Mouse (Mus musculus) spleen, embryonic (tissue): Measurements from ENCODE around the gene Hunk.

ENCODE experiments used
- CTCF ChIA-PET: fragments of 350-600 bp; sonication (Branson Sonifier 250); formaldehyde crosslinking; loops from one replicate; lab custom pipeline; 2022; lab: Charles Lee

The Hunk gene

GRCm38 (mm10) chr16:90385688-90386513, at the start of gene Hunk:
Gene Hunk, plus strand, starts transcription at chr16:90386013.
- CTCF ChIA-PET, result no interaction called here

DNA sequence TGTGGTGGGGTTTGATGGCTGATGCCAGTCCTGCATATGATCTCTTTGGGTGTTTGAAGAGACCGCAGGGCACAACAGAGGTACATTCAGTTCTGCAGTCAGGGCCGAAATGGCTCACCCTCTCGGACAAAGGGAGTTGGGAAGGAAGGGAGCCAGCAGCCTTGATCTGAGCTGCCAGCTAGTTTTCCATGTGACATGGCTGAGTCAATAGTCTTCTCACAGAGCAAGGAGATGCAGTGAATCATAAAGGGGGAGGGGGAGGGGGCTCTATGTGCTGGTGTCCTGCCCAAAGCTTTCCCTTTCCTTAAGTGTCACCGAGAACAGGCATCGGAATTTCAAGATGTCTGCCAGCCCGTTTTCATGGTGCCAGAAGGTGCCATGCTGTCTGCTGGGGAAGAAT, 46.8 kb upstream of the Hunk start:
- CTCF ChIA-PET, result interaction anchor here (0.7 kb wide), 1 partner anchor 1597 kb away, joined by 7 read pairs; no protein-coding TSS in a partner anchor

GRCm38 (mm10) chr16:90341086-90341485, 44.7 kb upstream of the Hunk start:
- CTCF ChIA-PET, result no interaction called here

DNA sequence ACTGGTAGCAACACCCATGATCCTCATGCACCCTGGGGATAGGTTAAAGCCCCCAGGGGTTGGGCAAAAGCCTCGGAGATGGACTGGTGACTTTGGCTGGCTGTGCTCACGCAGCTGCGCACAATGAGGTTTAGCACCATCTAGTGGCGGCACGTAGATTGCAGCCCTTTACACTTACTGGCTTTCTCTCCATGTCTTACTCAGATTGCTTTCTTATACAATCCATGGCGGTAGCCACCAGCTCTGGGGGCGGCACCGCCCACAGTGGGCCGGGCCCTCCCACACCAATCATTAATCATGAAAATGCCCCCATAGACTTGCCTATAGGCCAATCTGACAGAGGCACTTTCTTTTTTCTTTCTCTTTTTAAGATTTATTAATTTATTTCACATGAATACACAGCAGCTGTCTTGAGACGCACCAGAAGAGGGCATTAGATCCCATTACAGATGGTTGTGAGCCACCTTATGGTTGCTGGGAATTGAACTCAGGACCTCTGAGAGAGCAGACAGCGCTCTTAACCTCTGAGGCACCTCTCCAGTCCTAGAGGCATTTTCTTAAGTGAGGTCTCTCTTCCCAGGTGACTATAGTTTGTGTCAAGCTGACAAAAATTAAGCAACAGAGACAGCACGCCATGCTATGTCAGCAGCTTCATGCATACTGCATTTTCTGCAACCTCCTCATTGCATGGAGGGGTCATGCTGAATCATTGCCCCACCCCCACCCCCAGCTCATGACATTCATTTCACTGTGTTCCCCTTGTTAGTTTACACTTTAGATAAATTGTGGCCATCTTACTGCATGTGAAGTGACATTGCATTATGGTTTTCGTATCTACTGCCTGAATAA, 35.9 kb upstream of the Hunk start:
- CTCF ChIA-PET, result interaction anchor here (0.6 kb wide), 1 partner anchor 449 kb away, joined by 4 read pairs; no protein-coding TSS in a partner anchor

- CTCF ChIA-PET, result no interaction called here
Observed at GRCm38 (mm10) chr16:90351726-90352125, 34.1 kb upstream of the Hunk start.

DNA sequence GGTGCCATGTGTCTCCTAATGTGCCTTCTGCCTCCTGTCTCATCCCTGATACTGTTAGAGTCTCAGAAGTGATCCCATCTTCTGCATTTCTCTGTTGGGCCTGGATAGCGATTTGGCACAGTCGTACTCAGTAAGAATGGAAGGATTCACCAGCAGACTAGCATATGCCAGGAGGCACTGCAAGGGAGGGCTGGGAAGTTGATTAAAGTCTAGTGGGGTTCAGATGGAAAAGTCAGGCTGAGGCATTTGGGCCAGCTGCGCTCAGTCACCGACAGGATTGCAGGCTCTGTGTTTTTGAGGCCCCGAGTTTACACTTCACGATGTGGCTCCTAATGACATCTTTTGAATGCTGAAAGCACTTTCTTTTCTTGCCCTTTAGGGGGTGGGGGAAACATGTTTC, 33.1 kb upstream of the Hunk start:
- CTCF ChIA-PET, result no interaction called here

DNA sequence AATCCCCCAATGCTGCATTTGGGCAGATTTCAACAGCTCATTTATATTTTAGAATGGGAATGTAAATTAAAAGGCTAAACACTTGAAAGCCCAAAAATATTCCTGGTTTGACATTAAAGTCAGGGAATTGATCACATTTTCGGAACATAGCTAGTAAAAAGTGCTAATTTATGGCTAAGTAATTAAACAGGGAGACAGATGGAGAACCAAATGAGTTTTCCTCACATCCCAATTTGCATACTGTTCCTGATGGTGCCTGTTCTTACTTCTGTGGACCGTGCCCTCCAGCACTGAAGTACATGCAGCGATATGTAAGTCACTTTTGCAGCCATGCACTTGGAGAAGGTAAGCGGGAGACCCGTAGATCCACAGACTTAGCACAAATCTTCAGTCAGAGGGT, 32.7 kb upstream of the Hunk start:
- CTCF ChIA-PET, result no interaction called here

- CTCF ChIA-PET, result interaction anchor here (0.6 kb wide), 1 partner anchor 762 kb away, joined by 5 read pairs; no protein-coding TSS in a partner anchor
Observed at GRCm38 (mm10) chr16:90359329-90359728, 26.5 kb upstream of the Hunk start.

GRCm38 (mm10) chr16:90359750-90360149, 26.1 kb upstream of the Hunk start:
- CTCF ChIA-PET, result no interaction called here

GRCm38 (mm10) chr16:90360327-90360726, 25.5 kb upstream of the Hunk start:
- CTCF ChIA-PET, result no interaction called here

DNA sequence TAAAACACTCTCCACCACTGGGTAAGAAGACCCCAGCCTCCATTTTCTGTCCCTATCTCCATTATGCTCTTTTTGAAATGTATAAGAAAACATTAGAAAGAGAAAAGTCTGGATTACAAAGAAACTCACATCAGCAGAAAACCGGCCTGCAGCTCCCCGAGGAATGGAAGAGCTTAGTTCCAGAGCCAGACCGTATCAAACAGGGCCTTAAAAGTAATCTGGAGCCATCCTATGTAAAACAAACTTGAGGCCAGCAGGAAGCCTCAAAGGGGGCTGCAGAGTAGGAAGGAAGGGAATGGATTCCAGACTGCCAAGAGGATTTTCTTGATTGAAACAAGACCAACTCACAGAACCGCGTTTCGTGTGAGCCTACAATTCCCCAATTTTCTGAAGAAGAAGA, 22.9 kb upstream of the Hunk start:
- CTCF ChIA-PET, result no interaction called here

GRCm38 (mm10) chr16:90379897-90380296, 5.9 kb upstream of the Hunk start:
- CTCF ChIA-PET, result no interaction called here

GRCm38 (mm10) chr16:90381633-90382032, 4.2 kb upstream of the Hunk start:
- CTCF ChIA-PET, result no interaction called here

- CTCF ChIA-PET, result interaction anchor here (0.6 kb wide), 1 partner anchor 332 kb away, joined by 4 read pairs; no protein-coding TSS in a partner anchor
Observed at GRCm38 (mm10) chr16:90382701-90383280, 3.0 kb upstream of the Hunk start.

DNA sequence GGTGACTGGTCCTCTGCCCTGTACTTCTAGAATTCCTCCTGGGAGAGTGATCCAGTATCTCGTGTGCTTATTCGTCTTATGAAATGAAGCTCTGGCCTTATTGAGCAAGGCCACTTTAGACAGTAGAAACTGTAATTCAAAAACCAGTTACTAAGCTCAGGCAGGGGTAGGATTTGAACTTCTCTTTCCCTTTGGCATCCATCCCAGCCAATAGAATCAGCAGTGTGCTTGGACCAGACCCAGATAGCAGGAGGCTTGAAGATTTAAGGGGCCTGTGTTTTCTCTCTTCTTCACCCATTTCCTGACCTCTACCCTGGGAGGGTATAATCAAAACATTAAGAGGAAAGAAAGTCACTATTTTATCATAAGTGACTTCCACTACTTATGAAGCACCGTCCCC, 1.8 kb upstream of the Hunk start:
- CTCF ChIA-PET, result no interaction called here

GRCm38 (mm10) chr16:90384846-90385245, 967 bp upstream of the Hunk start:
- CTCF ChIA-PET, result no interaction called here

- CTCF ChIA-PET, result no interaction called here
Observed at GRCm38 (mm10) chr16:90385326-90385687, 506 bp upstream of the Hunk start.

DNA sequence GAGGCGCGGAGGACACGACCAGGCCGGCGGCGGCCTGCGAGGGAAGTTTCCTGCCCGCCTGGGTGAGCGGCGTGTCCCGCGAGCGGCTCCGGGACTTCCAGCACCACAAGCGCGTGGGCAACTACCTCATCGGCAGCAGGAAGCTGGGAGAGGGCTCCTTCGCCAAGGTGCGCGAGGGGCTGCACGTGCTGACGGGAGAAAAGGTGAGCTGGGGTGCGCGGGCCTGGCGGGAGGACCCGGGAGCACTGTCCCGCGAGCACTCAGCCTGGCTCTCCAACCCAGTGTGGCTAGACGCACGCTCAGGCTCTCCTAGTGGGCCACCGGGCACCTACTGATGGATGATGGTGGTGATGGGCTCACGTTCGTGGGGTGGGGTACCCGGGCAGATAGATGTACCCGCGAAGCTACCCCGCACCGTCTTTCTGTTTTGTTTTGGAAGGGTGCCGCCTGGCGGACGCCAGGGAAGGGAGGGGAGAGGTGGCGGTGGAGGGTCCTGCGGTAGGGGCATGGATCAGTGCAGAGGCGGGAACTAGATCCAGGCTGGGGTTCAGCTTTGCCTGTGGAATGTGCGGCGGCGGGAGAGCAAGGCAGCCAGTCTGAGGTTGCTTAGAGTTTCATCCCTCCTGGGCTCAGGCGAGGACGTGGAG, 824 bp downstream of the Hunk start:
- CTCF ChIA-PET, result no interaction called here

DNA sequence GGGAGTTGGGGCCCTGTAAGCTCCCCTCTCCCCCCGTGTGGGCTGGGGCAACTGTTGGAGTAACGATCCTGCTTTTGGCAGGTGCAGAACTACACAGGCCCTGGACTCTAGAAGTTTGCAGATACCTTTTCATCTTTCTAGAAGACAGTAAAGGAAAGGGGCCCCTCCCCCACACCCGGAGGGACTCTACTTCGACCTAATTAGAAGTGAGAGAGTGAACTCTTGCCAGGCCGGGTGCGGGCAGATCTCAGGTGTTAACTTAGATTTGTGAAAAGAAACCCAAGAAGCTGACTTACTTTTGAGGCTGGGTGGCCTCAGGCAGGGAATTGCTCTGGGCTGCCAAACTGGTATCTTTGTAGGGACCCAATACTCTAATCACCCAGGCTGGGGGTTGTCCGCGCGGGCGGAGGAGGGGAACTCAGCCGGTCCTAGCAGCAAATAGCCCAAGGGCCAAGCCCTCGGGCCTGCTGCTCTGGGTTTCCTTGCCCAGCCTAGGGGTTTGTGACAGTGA, 1.4 kb downstream of the Hunk start:
- CTCF ChIA-PET, result no interaction called here

- CTCF ChIA-PET, result no interaction called here
Observed at GRCm38 (mm10) chr16:90387961-90388360, 2.1 kb downstream of the Hunk start.

DNA sequence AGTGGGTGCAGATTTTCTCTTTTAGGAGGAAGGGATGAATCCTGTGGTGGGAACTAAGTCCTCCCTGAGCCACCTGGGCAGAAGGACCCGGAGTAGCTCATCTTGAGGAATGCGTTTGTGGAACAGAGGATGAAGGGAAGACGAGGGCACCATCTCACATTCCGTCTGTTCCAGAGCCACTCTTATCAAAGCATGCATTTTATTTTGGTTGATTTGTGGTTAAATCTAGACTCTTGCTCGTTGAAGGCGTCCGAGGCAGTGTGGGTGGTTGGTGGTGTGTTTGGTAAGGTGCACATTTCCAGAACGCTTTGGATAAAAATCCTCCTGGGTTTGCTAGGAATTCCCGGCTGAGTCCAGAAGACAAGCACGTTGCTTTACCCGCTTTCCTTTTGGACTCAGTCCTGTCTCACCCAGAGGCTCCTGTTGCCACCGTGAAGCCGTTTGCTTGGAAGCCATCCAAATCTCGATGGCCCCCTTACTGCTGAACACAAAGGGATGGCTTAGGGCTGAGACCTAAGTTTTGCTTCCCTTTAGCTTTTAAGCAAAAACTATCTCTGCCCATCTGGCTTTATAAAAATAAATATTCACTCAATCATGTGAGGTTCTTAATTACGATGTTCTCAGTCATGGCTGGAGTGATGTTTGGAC, 3.4 kb downstream of the Hunk start:
- CTCF ChIA-PET, result no interaction called here
